Mouse (Mus musculus): ENCODE results near the gene Upp2. TPM values are rescaled to one million over a fixed set of nuclear protein-coding genes. Genes with fewer than 3 reads are reported as not detected.

The Upp2 gene
- polyA plus RNA-seq, 1 experiment from 2014 or later: 8.8 TPM

- DNase-seq (ENCODE audit: low spot score): no peak
- Histone ChIP-seq H3K4me1 (ENCODE audit: control insufficient read depth, insufficient read depth, low read length) (no peaks in the 10 kb centered on the region), H3K27ac (ENCODE audit: low read depth, low read length) (no peak overlapping the region), H3K9me3 (ENCODE audit: control insufficient read depth, low read length) (no peaks in the 10 kb centered on the region), H3K4me2 (ENCODE audit: low read depth) (no peak overlapping the region), H3K4me3 (ENCODE audit: low read depth, low read length) (no peak overlapping the region), H3K27me3 (ENCODE audit: control insufficient read depth, insufficient read depth, low read length) (no peaks in the 10 kb centered on the region), H3K36me3 (ENCODE audit: control insufficient read depth, insufficient read depth, low read length) (no peaks in the 10 kb centered on the region), H3K9ac (ENCODE audit: low read length) (no peak overlapping the region)
- WGBS: 70% methylated on average over 8 of the region's 8 CpGs
- ATAC-seq (ENCODE audit: insufficient read depth, low FRiP score, low TSS enrichment): no peak
These were observed 219.6 kb downstream of the Upp2 start for GRCm38 (mm10) chr2:58786681-58787080.

DNA sequence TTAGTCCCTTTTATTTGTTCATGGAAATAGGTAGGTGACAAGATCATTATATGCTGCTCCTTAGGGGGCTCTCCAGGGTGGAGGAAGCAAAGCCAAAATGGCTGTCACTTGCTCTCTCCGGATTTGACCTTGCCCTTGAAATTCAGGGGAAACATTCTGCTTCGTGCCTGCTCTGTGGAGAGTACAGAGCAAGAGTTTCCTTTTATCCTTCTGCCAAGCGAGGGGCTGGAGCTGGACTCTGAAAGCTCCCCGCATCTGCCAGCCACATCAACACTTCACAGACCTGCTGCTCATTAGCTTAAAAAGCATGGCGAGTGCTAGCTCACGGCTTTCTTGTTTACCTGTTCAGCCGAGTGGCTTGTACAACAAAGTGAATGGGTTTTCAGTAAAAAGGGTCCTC is 220.3 kb downstream of the Upp2 start:
- no peak overlapping the region for H3K4me2 ChIP-seq (ENCODE audit: low read depth)
- ATAC-seq (ENCODE audit: insufficient read depth, low FRiP score, low TSS enrichment) (no peak), DNase-seq (ENCODE audit: low spot score) (no peak)
- H3K9me3 ChIP-seq (ENCODE audit: control insufficient read depth, low read length): no peaks in the 10 kb centered on the region
- H3K27ac ChIP-seq (ENCODE audit: low read depth, low read length): no peak overlapping the region
- WGBS: 53% methylated on average over 7 of the region's 7 CpGs
- no peaks in the 10 kb centered on the region for H3K36me3 ChIP-seq (ENCODE audit: control insufficient read depth, insufficient read depth, low read length)
- H3K4me1 ChIP-seq (ENCODE audit: control insufficient read depth, insufficient read depth, low read length): no peaks in the 10 kb centered on the region
- H3K9ac ChIP-seq (ENCODE audit: low read length): no peak overlapping the region
- H3K27me3 ChIP-seq (ENCODE audit: control insufficient read depth, insufficient read depth, low read length): no peaks in the 10 kb centered on the region
- H3K4me3 ChIP-seq (ENCODE audit: low read depth, low read length): no peak overlapping the region

DNA sequence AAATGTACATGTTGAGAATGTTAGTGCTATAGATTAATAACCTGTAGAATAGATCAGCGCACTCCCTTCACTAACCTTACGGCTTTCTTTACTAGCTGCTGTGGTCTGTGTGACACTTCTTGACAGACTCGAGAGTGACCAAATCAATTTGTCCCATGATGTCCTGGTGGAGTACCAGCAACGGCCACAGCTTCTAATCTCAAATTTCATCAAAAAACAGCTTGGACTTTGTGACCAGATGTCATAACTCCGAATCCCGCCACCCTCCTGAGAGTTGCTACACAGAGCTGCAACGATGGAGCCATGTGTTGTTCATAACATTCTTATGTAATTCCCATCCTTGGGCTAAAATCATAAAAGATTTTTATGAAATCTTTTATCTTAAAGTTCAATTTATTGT is 222.8 kb downstream of the Upp2 start:
- Histone ChIP-seq H3K27ac (ENCODE audit: low read depth, low read length) (no peak overlapping the region), H3K9ac (ENCODE audit: low read length) (no peak overlapping the region), H3K9me3 (ENCODE audit: control insufficient read depth, low read length) (no peaks in the 10 kb centered on the region), H3K27me3 (ENCODE audit: control insufficient read depth, insufficient read depth, low read length) (no peaks in the 10 kb centered on the region), H3K4me1 (ENCODE audit: control insufficient read depth, insufficient read depth, low read length) (no peaks in the 10 kb centered on the region), H3K4me2 (ENCODE audit: low read depth) (no peak overlapping the region), H3K36me3 (ENCODE audit: control insufficient read depth, insufficient read depth, low read length) (no peaks in the 10 kb centered on the region), H3K4me3 (ENCODE audit: low read depth, low read length) (no peak overlapping the region)
- 81% methylated on average over 7 of the region's 7 CpGs for WGBS
- ATAC-seq (ENCODE audit: insufficient read depth, low FRiP score, low TSS enrichment): no peak
- no peak for DNase-seq (ENCODE audit: low spot score)

DNA sequence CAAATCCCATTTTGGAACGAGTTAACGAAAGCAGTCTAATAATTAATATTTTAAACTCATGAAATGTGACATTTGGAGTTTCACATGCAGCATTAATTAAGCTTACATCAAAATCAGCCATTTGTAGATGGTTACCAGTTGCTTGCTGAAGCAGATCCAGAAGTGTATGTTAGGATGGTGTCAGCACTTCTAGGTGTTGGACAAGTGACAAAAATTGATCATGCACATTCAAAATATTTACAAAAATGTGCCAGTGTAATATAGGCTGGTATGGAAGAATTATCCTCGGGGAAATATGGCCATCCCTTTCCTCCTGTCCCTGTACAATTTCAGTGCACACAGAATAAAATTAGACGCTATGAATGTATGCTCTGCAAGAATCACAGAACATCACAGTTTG is 223.3 kb downstream of the Upp2 start:
- no peaks in the 10 kb centered on the region for H3K27me3 ChIP-seq (ENCODE audit: control insufficient read depth, insufficient read depth, low read length)
- 88% methylated on average over 4 of the region's 4 CpGs for WGBS
- ATAC-seq (ENCODE audit: insufficient read depth, low FRiP score, low TSS enrichment): no peak

GRCm38 (mm10) chr2:58794489-58794888 is 227.4 kb downstream of the Upp2 start:
- H3K9ac ChIP-seq (ENCODE audit: low read length): no peak overlapping the region
- no peaks in the 10 kb centered on the region for H3K4me1 ChIP-seq (ENCODE audit: control insufficient read depth, insufficient read depth, low read length)
- WGBS: 83% methylated on average over 15 of the region's 15 CpGs
- H3K27ac ChIP-seq (ENCODE audit: low read depth, low read length): no peak overlapping the region
- no peak overlapping the region for H3K4me2 ChIP-seq (ENCODE audit: low read depth)
- no peak for DNase-seq (ENCODE audit: low spot score)
- H3K36me3 ChIP-seq (ENCODE audit: control insufficient read depth, insufficient read depth, low read length): no peaks in the 10 kb centered on the region
- no peaks in the 10 kb centered on the region for H3K9me3 ChIP-seq (ENCODE audit: control insufficient read depth, low read length)
- ATAC-seq (ENCODE audit: insufficient read depth, low FRiP score, low TSS enrichment): no peak
- H3K4me3 ChIP-seq (ENCODE audit: low read depth, low read length): no peak overlapping the region
- no peaks in the 10 kb centered on the region for H3K27me3 ChIP-seq (ENCODE audit: control insufficient read depth, insufficient read depth, low read length)

More for the DNA sequence above, 223.3 kb downstream of the Upp2 start:
- no peak overlapping the region for H3K9ac ChIP-seq (ENCODE audit: low read length)
- H3K4me1 ChIP-seq (ENCODE audit: control insufficient read depth, insufficient read depth, low read length): no peaks in the 10 kb centered on the region
- H3K27ac ChIP-seq (ENCODE audit: low read depth, low read length): no peak overlapping the region
- no peaks in the 10 kb centered on the region for H3K9me3 ChIP-seq (ENCODE audit: control insufficient read depth, low read length)
- no peak overlapping the region for H3K4me3 ChIP-seq (ENCODE audit: low read depth, low read length)
- no peaks in the 10 kb centered on the region for H3K36me3 ChIP-seq (ENCODE audit: control insufficient read depth, insufficient read depth, low read length)
- DNase-seq (ENCODE audit: low spot score): no peak
- H3K4me2 ChIP-seq (ENCODE audit: low read depth): no peak overlapping the region

DNA sequence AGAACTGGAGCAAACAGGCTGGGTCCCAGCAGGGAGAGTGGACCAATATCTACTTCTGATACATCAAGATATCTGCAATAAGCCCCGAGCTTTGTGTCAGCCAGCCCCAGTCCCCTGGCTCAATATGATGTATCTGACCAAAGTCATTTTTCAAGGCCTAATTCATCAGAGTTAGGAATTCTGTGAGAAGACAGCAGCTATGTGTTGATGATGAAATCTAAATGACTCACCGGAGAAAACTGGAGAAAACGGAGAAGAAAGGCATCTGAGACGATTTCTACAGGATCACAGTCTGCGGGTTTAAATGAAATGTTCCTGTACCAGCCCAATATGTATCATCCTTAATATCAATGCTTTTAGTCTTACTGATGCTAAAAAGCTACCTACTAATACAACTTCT is 228.3 kb downstream of the Upp2 start:
- H3K4me3 ChIP-seq (ENCODE audit: low read depth, low read length): no peak overlapping the region
- no peaks in the 10 kb centered on the region for H3K27me3 ChIP-seq (ENCODE audit: control insufficient read depth, insufficient read depth, low read length)
- H3K4me1 ChIP-seq (ENCODE audit: control insufficient read depth, insufficient read depth, low read length): no peaks in the 10 kb centered on the region
- H3K9me3 ChIP-seq (ENCODE audit: control insufficient read depth, low read length): no peaks in the 10 kb centered on the region
- DNase-seq (ENCODE audit: low spot score): no peak
- 96% methylated on average over 5 of the region's 5 CpGs for WGBS
- no peak overlapping the region for H3K4me2 ChIP-seq (ENCODE audit: low read depth)
- H3K36me3 ChIP-seq (ENCODE audit: control insufficient read depth, insufficient read depth, low read length): no peaks in the 10 kb centered on the region
- H3K27ac ChIP-seq (ENCODE audit: low read depth, low read length): no peak overlapping the region
- H3K9ac ChIP-seq (ENCODE audit: low read length): no peak overlapping the region
- ATAC-seq (ENCODE audit: insufficient read depth, low FRiP score, low TSS enrichment): no peak

- H3K4me3 ChIP-seq (ENCODE audit: low read depth, low read length): no peak overlapping the region
These were observed 230.4 kb downstream of the Upp2 start for GRCm38 (mm10) chr2:58797506-58797905.

DNA sequence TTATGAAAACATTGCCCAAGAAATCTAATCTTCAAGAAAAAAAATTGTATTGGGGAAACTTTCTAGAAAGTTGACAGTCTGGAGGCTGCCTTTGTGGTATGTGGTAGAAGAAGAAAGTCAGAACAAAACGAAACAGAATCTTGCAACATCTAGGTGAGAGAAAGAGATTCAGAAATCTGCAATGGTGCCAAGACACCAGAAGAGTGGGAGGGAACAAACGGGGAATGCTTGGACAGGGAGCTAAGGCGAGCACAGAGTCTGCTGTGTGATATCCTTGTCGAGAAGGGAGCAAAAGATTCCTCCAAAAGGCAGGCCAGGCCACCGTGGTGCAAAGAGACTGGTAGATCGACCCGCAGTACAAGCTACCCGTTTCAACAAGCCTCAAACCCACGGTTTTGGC is 232.0 kb downstream of the Upp2 start:
- Histone ChIP-seq H3K27me3 (ENCODE audit: control insufficient read depth, insufficient read depth, low read length) (no peaks in the 10 kb centered on the region), H3K4me1 (ENCODE audit: control insufficient read depth, insufficient read depth, low read length) (no peaks in the 10 kb centered on the region), H3K27ac (ENCODE audit: low read depth, low read length) (no peak overlapping the region), H3K4me3 (ENCODE audit: low read depth, low read length) (no peak overlapping the region), H3K9ac (ENCODE audit: low read length) (no peak overlapping the region), H3K36me3 (ENCODE audit: control insufficient read depth, insufficient read depth, low read length) (no peaks in the 10 kb centered on the region), H3K9me3 (ENCODE audit: control insufficient read depth, low read length) (no peaks in the 10 kb centered on the region), H3K4me2 (ENCODE audit: low read depth) (no peak overlapping the region)
- WGBS: 90% methylated on average over 9 of the region's 9 CpGs
- no peak for ATAC-seq (ENCODE audit: insufficient read depth, low FRiP score, low TSS enrichment)
- DNase-seq (ENCODE audit: low spot score): no peak

More at GRCm38 (mm10) chr2:58797506-58797905, 230.4 kb downstream of the Upp2 start:
- no peaks in the 10 kb centered on the region for H3K27me3 ChIP-seq (ENCODE audit: control insufficient read depth, insufficient read depth, low read length)
- H3K36me3 ChIP-seq (ENCODE audit: control insufficient read depth, insufficient read depth, low read length): no peaks in the 10 kb centered on the region
- no peaks in the 10 kb centered on the region for H3K9me3 ChIP-seq (ENCODE audit: control insufficient read depth, low read length)
- ATAC-seq (ENCODE audit: insufficient read depth, low FRiP score, low TSS enrichment) (no peak), DNase-seq (ENCODE audit: low spot score) (no peak)
- H3K27ac ChIP-seq (ENCODE audit: low read depth, low read length): no peak overlapping the region
- H3K4me2 ChIP-seq (ENCODE audit: low read depth): no peak overlapping the region
- WGBS: 52% methylated on average over 4 of the region's 4 CpGs
- H3K4me1 ChIP-seq (ENCODE audit: control insufficient read depth, insufficient read depth, low read length): no peaks in the 10 kb centered on the region
- no peak overlapping the region for H3K9ac ChIP-seq (ENCODE audit: low read length)

- no peak for ATAC-seq (ENCODE audit: insufficient read depth, low FRiP score, low TSS enrichment)
These were observed 232.5 kb downstream of the Upp2 start for GRCm38 (mm10) chr2:58799623-58800022.

More at GRCm38 (mm10) chr2:58799623-58800022, 232.5 kb downstream of the Upp2 start:
- H3K4me1 ChIP-seq (ENCODE audit: control insufficient read depth, insufficient read depth, low read length): no peaks in the 10 kb centered on the region
- H3K27me3 ChIP-seq (ENCODE audit: control insufficient read depth, insufficient read depth, low read length): no peaks in the 10 kb centered on the region
- H3K27ac ChIP-seq (ENCODE audit: low read depth, low read length): no peak overlapping the region
- 92% methylated on average over 5 of the region's 5 CpGs for WGBS
- no peak overlapping the region for H3K4me3 ChIP-seq (ENCODE audit: low read depth, low read length)
- no peak overlapping the region for H3K4me2 ChIP-seq (ENCODE audit: low read depth)
- H3K9ac ChIP-seq (ENCODE audit: low read length): no peak overlapping the region
- H3K9me3 ChIP-seq (ENCODE audit: control insufficient read depth, low read length): no peaks in the 10 kb centered on the region
- DNase-seq (ENCODE audit: low spot score): no peak
- H3K36me3 ChIP-seq (ENCODE audit: control insufficient read depth, insufficient read depth, low read length): no peaks in the 10 kb centered on the region
